22 mouse cellular contexts compared by ENCODE assay signal in the genomic region with DNA sequence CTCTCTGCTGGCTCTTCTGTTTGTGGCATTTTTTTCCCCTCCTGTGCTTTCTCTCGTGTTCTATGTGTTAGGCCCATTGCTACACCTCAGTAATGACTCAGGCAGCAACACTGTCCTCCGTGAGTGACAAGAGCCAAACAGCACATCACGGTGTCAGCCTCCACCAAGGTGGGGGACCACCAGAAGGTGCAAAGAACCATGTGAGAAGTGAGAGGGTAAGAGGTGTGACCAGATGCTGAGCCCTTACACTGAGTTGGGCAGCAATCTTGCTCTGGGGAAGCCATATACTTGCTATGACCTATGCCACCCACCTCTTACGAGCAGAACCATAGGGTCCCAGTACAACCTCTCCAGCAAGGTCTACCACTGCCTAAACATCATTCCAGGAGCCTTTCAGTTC. TPM values are rescaled to one million over a fixed set of nuclear protein-coding genes. Genes with fewer than 3 reads are reported as not detected.
"Had no signal": no experiment of that assay in that cellular context is flagged by ENCODE, and none has a peak within 500 bp of the region (broad histone marks: within the 10 kb centered on the region; RNA-seq: fewer than 3 reads in every experiment).

No protein-coding gene starts in this region.

- H3K36me3 ChIP-seq: limb, embryonic 12.5 days; limb, embryonic 15.5 days; midbrain, embryonic 10.5 days; midbrain, embryonic 13.5 days had no signal

- ATAC-seq: inflammation-experienced regulatory T-cells, adult 6 months; intestine, embryonic 16.5 days; liver, postnatal 0 days; lung, postnatal 0 days; midbrain, embryonic 13.5 days; midbrain, embryonic 16.5 days had no signal

- H3K27me3 ChIP-seq: limb, embryonic 12.5 days; limb, embryonic 15.5 days; midbrain, embryonic 13.5 days had no signal

- H3K4me3 ChIP-seq: limb, embryonic 12.5 days; limb, embryonic 15.5 days; megakaryocyte, embryonic 14.5 days; midbrain, embryonic 10.5 days; midbrain, embryonic 13.5 days; myocyte had no signal

- DNase-seq: kidney, adult 18-20 months; kidney, adult 9 months; kidney, postnatal 14 days; kidney, postnatal 4 days; left cerebral cortex, postnatal 4 days; liver, postnatal 0 days; lung, embryonic 14.5 days; thymus, postnatal 36 days had no signal

- H3K27ac ChIP-seq: limb, embryonic 12.5 days; limb, embryonic 15.5 days; liver, embryonic 14.5 days; macrophage; midbrain, embryonic 10.5 days; midbrain, embryonic 13.5 days had no signal

- H3K9ac ChIP-seq: limb, embryonic 12.5 days; limb, embryonic 15.5 days; liver, embryonic 14.5 days; liver, postnatal 0 days; lung, embryonic 14.5 days; midbrain, embryonic 13.5 days had no signal

- H3K4me2 ChIP-seq: limb, embryonic 12.5 days; limb, embryonic 15.5 days; liver, embryonic 11.5 days; lung, embryonic 14.5 days; midbrain, embryonic 13.5 days had no signal

- H3K9me3 ChIP-seq: limb, embryonic 12.5 days; limb, embryonic 15.5 days; midbrain, embryonic 10.5 days; midbrain, embryonic 13.5 days had no signal

- H3K4me1 ChIP-seq: megakaryocyte, embryonic 14.5 days had no signal

RNA-seq across cellular contexts. Expression of a gene that starts 9.9 kb away (rescaled TPM):
- polyA plus RNA-seq: limb, embryonic 12.5 days; limb, embryonic 15.5 days; liver, embryonic 11.5 days; liver, embryonic 14.5 days; midbrain, embryonic 16.5 days; myocyte; neural tube, embryonic 11.5 days had no signal
